Mouse (Mus musculus): ENCODE results near the gene Gpr39. TPM values are rescaled to one million over a fixed set of nuclear protein-coding genes. Genes with fewer than 3 reads are reported as not detected.

The Gpr39 gene
- polyA plus RNA-seq, 1 experiment from 2014 or later, result 7.2 TPM

GRCm38 (mm10) chr1:125702326-125702725 is 25.5 kb downstream of the Gpr39 start:
- Histone ChIP-seq H3K27me3 (replicated peaks) (no peaks in the 10 kb centered on the region), H3K9ac (no peak overlapping the region), H3K4me3 (replicated peaks) (no peak overlapping the region), H3K36me3 (no peaks in the 10 kb centered on the region), H3K9me3 (no peaks in the 10 kb centered on the region), H3K27ac (no peak overlapping the region), H3K4me1 (replicated peaks) (no peaks in the 10 kb centered on the region), H3K4me2 (replicated peaks) (no peak overlapping the region)
- no peak for ATAC-seq
- WGBS, result 85% methylated on average over 8 of the region's 8 CpGs

- ATAC-seq, result no peak
- no peaks in the 10 kb centered on the region for H3K27me3 ChIP-seq (replicated peaks)
- no peak overlapping the region for H3K4me2 ChIP-seq (replicated peaks)
- no peaks in the 10 kb centered on the region for H3K4me1 ChIP-seq (replicated peaks)
- no peak overlapping the region for H3K27ac ChIP-seq
- H3K4me3 ChIP-seq (replicated peaks), result no peak overlapping the region
- no peak overlapping the region for H3K9ac ChIP-seq
- no peaks in the 10 kb centered on the region for H3K36me3 ChIP-seq
- 74% methylated on average over 3 of the region's 3 CpGs for WGBS
- H3K9me3 ChIP-seq, result no peaks in the 10 kb centered on the region
Measured at GRCm38 (mm10) chr1:125705412-125705811, 28.6 kb downstream of the Gpr39 start.

GRCm38 (mm10) chr1:125715286-125715685 is 38.5 kb downstream of the Gpr39 start:
- no peak overlapping the region for H3K4me2 ChIP-seq (replicated peaks)
- H3K4me3 ChIP-seq (replicated peaks), result no peak overlapping the region
- 84% methylated on average over 3 of the region's 3 CpGs for WGBS
- H3K9me3 ChIP-seq, result no peaks in the 10 kb centered on the region
- 0 out of 2 replicates have a peak, but pooled peaks cover 5% of the 10 kb centered on the region for H3K4me1 ChIP-seq (replicated peaks)
- no peak for ATAC-seq
- H3K27ac ChIP-seq, result no peak overlapping the region
- no peak overlapping the region for H3K9ac ChIP-seq
- H3K27me3 ChIP-seq (replicated peaks), result no peaks in the 10 kb centered on the region
- no peaks in the 10 kb centered on the region for H3K36me3 ChIP-seq

GRCm38 (mm10) chr1:125716241-125716640 is 39.4 kb downstream of the Gpr39 start:
- WGBS, result 71% methylated on average over 6 of the region's 6 CpGs
- no peaks in the 10 kb centered on the region for H3K36me3 ChIP-seq
- H3K4me1 ChIP-seq (replicated peaks), result 0 out of 2 replicates have a peak, but pooled peaks cover 5% of the 10 kb centered on the region
- no peak overlapping the region for H3K27ac ChIP-seq
- no peak overlapping the region for H3K4me2 ChIP-seq (replicated peaks)
- H3K9ac ChIP-seq, result no peak overlapping the region
- H3K9me3 ChIP-seq, result no peaks in the 10 kb centered on the region
- no peaks in the 10 kb centered on the region for H3K27me3 ChIP-seq (replicated peaks)
- H3K4me3 ChIP-seq (replicated peaks), result no peak overlapping the region
- ATAC-seq, result no peak

- Histone ChIP-seq H3K4me2 (replicated peaks) (no peak overlapping the region), H3K9me3 (no peaks in the 10 kb centered on the region), H3K36me3 (no peaks in the 10 kb centered on the region), H3K9ac (no peak overlapping the region), H3K27ac (no peak overlapping the region), H3K4me3 (replicated peaks) (no peak overlapping the region), H3K27me3 (replicated peaks) (no peaks in the 10 kb centered on the region), H3K4me1 (replicated peaks) (0 out of 2 replicates have a peak, but pooled peaks cover 5% of the 10 kb centered on the region)
- 85% methylated on average over 5 of the region's 5 CpGs for WGBS
- no peak for ATAC-seq
Measured at GRCm38 (mm10) chr1:125717906-125718305, 41.1 kb downstream of the Gpr39 start.

- no peak overlapping the region for H3K4me3 ChIP-seq (replicated peaks)
- 0 out of 2 replicates have a peak, but pooled peaks cover 5% of the 10 kb centered on the region for H3K4me1 ChIP-seq (replicated peaks)
- no peaks in the 10 kb centered on the region for H3K36me3 ChIP-seq
- WGBS, result 48% methylated on average over 6 of the region's 6 CpGs
- H3K9ac ChIP-seq, result no peak overlapping the region
- H3K27ac ChIP-seq, result no peak overlapping the region
- no peak overlapping the region for H3K4me2 ChIP-seq (replicated peaks)
- ATAC-seq, result no peak
- no peaks in the 10 kb centered on the region for H3K27me3 ChIP-seq (replicated peaks)
- no peaks in the 10 kb centered on the region for H3K9me3 ChIP-seq
Measured at GRCm38 (mm10) chr1:125719127-125719526, 42.3 kb downstream of the Gpr39 start.

- no peak overlapping the region for H3K27ac ChIP-seq
- 0 out of 2 replicates have a peak, but pooled peaks cover 5% of the 10 kb centered on the region for H3K4me1 ChIP-seq (replicated peaks)
- no peaks in the 10 kb centered on the region for H3K9me3 ChIP-seq
- no peak overlapping the region for H3K9ac ChIP-seq
- H3K36me3 ChIP-seq, result no peaks in the 10 kb centered on the region
- ATAC-seq, result peak; percentile 87
- WGBS, result 90% methylated on average over 12 of the region's 12 CpGs
- no peak overlapping the region for H3K4me3 ChIP-seq (replicated peaks)
- H3K27me3 ChIP-seq (replicated peaks), result no peaks in the 10 kb centered on the region
- no peak overlapping the region for H3K4me2 ChIP-seq (replicated peaks)
Measured at GRCm38 (mm10) chr1:125721104-125721758, 44.4 kb downstream of the Gpr39 start.

- no peak for ATAC-seq
- Histone ChIP-seq H3K4me1 (replicated peaks) (0 out of 2 replicates have a peak, but pooled peaks cover 5% of the 10 kb centered on the region), H3K27me3 (replicated peaks) (no peaks in the 10 kb centered on the region), H3K4me2 (replicated peaks) (no peak overlapping the region), H3K9me3 (no peaks in the 10 kb centered on the region), H3K27ac (no peak overlapping the region), H3K9ac (no peak overlapping the region), H3K4me3 (replicated peaks) (no peak overlapping the region), H3K36me3 (no peaks in the 10 kb centered on the region)
- WGBS, result 80% methylated on average over 5 of the region's 5 CpGs
Measured at GRCm38 (mm10) chr1:125724304-125724703, 47.5 kb downstream of the Gpr39 start.

- no peak for ATAC-seq
- Histone ChIP-seq H3K9ac (no peak overlapping the region), H3K4me2 (replicated peaks) (no peak overlapping the region), H3K9me3 (no peaks in the 10 kb centered on the region), H3K4me3 (replicated peaks) (no peak overlapping the region), H3K27ac (no peak overlapping the region), H3K4me1 (replicated peaks) (no peaks in the 10 kb centered on the region), H3K27me3 (replicated peaks) (no peaks in the 10 kb centered on the region), H3K36me3 (no peaks in the 10 kb centered on the region)
- WGBS, result 70% methylated on average over 6 of the region's 6 CpGs
Measured at GRCm38 (mm10) chr1:125729025-125729565, 52.3 kb downstream of the Gpr39 start.

GRCm38 (mm10) chr1:125729731-125730536 is 53.1 kb downstream of the Gpr39 start:
- Histone ChIP-seq H3K4me1 (replicated peaks) (no peaks in the 10 kb centered on the region), H3K27me3 (replicated peaks) (no peaks in the 10 kb centered on the region), H3K36me3 (no peaks in the 10 kb centered on the region), H3K4me3 (replicated peaks) (no peak overlapping the region), H3K4me2 (replicated peaks) (no peak overlapping the region), H3K27ac (no peak overlapping the region), H3K9me3 (no peaks in the 10 kb centered on the region), H3K9ac (no peak overlapping the region)
- WGBS, result 59% methylated on average over 13 of the region's 13 CpGs
- no peak for ATAC-seq

- no peak overlapping the region for H3K4me3 ChIP-seq (replicated peaks)
- no peaks in the 10 kb centered on the region for H3K27me3 ChIP-seq (replicated peaks)
- H3K4me2 ChIP-seq (replicated peaks), result no peak overlapping the region
- 90% methylated on average over 6 of the region's 6 CpGs for WGBS
- H3K36me3 ChIP-seq, result no peaks in the 10 kb centered on the region
- no peaks in the 10 kb centered on the region for H3K4me1 ChIP-seq (replicated peaks)
- H3K9ac ChIP-seq, result no peak overlapping the region
- no peak for ATAC-seq
- H3K9me3 ChIP-seq, result no peaks in the 10 kb centered on the region
- H3K27ac ChIP-seq, result no peak overlapping the region
Measured at GRCm38 (mm10) chr1:125730537-125730880, 53.7 kb downstream of the Gpr39 start.

GRCm38 (mm10) chr1:125731854-125732253 is 55.1 kb downstream of the Gpr39 start:
- no peak for ATAC-seq
- WGBS, result 39% methylated on average over 4 of the region's 4 CpGs
- no peak overlapping the region for H3K4me2 ChIP-seq (replicated peaks)
- H3K36me3 ChIP-seq, result no peaks in the 10 kb centered on the region
- H3K27me3 ChIP-seq (replicated peaks), result no peaks in the 10 kb centered on the region
- H3K27ac ChIP-seq, result no peak overlapping the region
- no peaks in the 10 kb centered on the region for H3K4me1 ChIP-seq (replicated peaks)
- H3K9ac ChIP-seq, result no peak overlapping the region
- H3K4me3 ChIP-seq (replicated peaks), result no peak overlapping the region
- no peaks in the 10 kb centered on the region for H3K9me3 ChIP-seq
